Mouse (Mus musculus) gastrocnemius, adult 8-10 months (tissue): ENCODE data around the gene Tspoap1. TPM values are rescaled to one million over a fixed set of nuclear protein-coding genes. Genes with fewer than 3 reads are reported as not detected.

ENCODE experiments used
- DNase-seq, 2 experiments: peaks; one replicate each; pipeline ENCODE4 v3.0.0; 2022; ENCODE audit warnings: low spot score in 2 of 2
- total RNA-seq, 4 experiments: library from RNA; stranded (reverse); gene quantifications; 2 replicates each; pipeline ENCODE4 v1.2.4; 2022

Gene Tspoap1
- total RNA-seq, 4 experiments from 2014 or later = not detected

- DNase-seq = no peak
Measured at GRCm38 (mm10) chr11:87745632-87746555, 14.4 kb upstream of the Tspoap1 start.

GRCm38 (mm10) chr11:87747312-87747711 is 13.0 kb upstream of the Tspoap1 start:
- DNase-seq = no peak

GRCm38 (mm10) chr11:87747716-87748115 is 12.6 kb upstream of the Tspoap1 start:
- no peak for DNase-seq

- no peak for DNase-seq
Measured at GRCm38 (mm10) chr11:87748132-87749119, 11.9 kb upstream of the Tspoap1 start.

GRCm38 (mm10) chr11:87749192-87750042 is 10.9 kb upstream of the Tspoap1 start:
- DNase-seq = no peak

GRCm38 (mm10) chr11:87750043-87750421 is 10.3 kb upstream of the Tspoap1 start:
- no peak for DNase-seq

GRCm38 (mm10) chr11:87750521-87750920 is 9.8 kb upstream of the Tspoap1 start:
- DNase-seq = no peak

- DNase-seq = no peak
Measured at GRCm38 (mm10) chr11:87751031-87751430, 9.3 kb upstream of the Tspoap1 start.

GRCm38 (mm10) chr11:87751491-87751966 is 8.8 kb upstream of the Tspoap1 start:
- no peak for DNase-seq

GRCm38 (mm10) chr11:87752307-87752706 is 8.0 kb upstream of the Tspoap1 start:
- DNase-seq = no peak

- no peak for DNase-seq
Measured at GRCm38 (mm10) chr11:87753255-87753654, 7.1 kb upstream of the Tspoap1 start.

GRCm38 (mm10) chr11:87753891-87754501 is 6.3 kb upstream of the Tspoap1 start:
- no peak for DNase-seq

GRCm38 (mm10) chr11:87754603-87755002 is 5.7 kb upstream of the Tspoap1 start:
- DNase-seq = no peak

- DNase-seq = peak in 1 of 2 experiments; percentile 17
Measured at GRCm38 (mm10) chr11:87755360-87756017, 4.9 kb upstream of the Tspoap1 start.

GRCm38 (mm10) chr11:87756251-87756820 is 4.0 kb upstream of the Tspoap1 start:
- no peak for DNase-seq

- no peak for DNase-seq
Measured at GRCm38 (mm10) chr11:87757001-87757954, 3.1 kb upstream of the Tspoap1 start.

- no peak for DNase-seq
Measured at GRCm38 (mm10) chr11:87758161-87758911, 2.0 kb upstream of the Tspoap1 start.
